Mouse (Mus musculus) MEL-GATA-1-ER (cell line): ENCODE results near the gene Hoxa11.

Source experiments
- DNase-seq: peaks from one replicate; pipeline ENCODE4 v3.0.0-alpha.2; 2012; ENCODE audit warnings: low read depth; ENCODE audit errors: extremely low read depth

Hoxa11 gene

DNA sequence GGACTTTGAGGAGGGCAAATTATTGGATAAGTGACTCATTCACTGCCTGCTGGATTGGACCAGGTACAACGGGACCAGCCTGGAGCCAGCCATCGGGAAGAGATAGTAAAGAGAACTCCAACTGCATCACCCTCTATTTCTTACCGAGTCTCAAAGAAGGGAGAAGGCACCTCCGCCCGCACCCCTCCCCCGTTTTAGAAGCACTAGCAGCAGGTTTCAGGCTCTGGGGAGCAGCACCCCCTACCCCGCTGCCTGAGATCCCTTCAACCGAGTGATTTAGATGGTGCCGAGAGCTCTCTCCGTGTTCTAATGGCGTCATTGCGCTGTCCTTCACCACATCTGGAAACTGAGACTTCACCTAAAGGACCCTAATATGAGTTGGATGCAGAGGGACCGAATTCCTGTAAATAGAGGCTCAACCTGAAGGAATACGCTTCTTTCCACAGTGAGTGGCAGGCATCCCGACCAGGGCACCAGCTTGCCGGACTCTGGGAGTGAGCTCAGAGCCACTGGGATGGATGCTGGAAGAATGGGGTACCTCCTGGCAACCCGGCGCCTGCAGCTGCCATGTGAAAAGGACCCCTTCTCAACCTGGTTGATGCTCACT is 19.8 kb upstream of the Hoxa11 start:
- no peak for DNase-seq

DNA sequence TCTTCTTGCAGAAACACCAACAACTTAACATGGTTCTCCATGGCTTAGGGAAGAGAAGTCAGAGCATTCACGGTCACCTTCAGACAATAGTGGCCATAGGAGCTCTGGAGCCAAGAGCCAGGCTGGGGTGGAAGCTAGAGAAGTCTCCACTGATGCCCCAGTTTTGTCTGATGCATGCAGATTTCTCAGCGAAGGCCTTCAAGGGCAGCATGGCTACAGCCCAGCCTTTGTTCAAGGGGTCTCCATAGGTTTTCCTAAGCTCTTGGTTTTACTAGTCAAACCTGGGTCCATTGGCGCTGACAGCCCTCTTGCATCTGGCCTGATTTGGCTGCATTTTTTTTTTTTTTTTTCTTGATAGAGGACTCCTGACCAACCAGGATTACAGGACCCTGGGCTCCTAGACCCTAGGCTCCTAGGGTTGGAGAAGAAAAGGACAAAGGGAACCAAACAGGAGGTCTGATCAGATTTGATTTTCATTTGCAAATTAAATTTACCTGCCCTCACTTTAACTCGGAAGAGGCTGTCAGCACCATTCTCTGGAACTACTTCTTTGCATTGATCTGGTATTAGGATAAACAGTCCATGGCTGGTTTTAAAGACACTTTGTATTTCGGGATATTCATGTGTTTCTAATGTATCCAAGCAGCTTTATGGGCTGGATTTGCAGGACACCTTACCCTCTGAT is 18.6 kb upstream of the Hoxa11 start:
- no peak for DNase-seq

DNA sequence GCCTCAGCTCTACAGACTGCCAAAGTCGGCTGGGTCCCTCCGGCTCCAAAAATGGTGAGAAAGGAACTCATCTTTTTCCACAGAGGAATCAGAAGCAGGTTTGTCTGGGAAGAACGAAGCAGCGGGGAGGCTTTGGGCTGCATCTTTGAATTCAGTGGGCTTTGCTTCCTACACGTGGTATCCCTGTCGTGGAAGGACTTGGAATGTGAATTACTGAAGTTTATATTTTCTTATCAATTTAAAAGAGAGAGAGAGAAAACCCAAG is 17.6 kb upstream of the Hoxa11 start:
- DNase-seq = no peak

DNA sequence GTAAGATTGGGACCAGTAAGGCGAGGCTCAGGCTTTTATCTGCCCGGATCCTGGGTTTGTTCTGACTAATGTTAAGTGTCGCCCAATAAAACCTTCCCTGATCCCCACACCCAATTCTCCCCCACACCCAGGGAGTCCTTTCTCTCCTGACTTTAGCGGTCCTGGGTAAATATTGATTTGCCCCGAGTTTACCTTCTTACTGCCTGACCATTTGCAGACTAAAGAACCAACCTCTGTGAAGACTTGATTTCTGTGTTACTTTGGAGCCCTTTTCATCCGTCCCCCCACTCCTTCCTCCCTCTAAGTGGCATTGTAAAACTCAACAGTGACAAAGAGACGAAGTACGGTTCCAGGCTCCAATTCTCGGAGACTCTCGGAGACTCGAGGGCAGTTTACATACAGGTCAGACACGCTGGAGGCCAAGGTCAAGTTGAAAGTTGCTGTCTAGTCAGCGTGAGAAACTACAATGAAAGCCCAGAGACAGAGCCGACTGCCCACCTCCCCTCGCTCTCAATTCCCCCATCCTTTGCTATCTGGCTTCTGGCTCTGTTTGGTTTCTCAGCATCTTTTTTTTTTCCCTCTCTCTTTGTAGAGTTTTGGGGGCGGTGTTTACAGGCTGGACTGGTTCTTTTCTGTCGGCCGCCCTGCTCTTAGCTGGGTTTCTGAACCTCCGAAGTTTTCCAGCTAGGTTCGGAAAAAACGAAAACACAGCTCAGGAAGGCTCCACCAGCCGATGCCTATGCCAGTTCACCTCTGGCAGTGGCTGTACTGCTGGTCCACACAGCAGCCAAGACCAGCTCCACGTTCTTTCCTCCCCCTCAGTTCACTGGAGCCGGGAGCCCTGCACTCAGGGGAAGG is 17.1 kb upstream of the Hoxa11 start:
- DNase-seq = no peak

DNA sequence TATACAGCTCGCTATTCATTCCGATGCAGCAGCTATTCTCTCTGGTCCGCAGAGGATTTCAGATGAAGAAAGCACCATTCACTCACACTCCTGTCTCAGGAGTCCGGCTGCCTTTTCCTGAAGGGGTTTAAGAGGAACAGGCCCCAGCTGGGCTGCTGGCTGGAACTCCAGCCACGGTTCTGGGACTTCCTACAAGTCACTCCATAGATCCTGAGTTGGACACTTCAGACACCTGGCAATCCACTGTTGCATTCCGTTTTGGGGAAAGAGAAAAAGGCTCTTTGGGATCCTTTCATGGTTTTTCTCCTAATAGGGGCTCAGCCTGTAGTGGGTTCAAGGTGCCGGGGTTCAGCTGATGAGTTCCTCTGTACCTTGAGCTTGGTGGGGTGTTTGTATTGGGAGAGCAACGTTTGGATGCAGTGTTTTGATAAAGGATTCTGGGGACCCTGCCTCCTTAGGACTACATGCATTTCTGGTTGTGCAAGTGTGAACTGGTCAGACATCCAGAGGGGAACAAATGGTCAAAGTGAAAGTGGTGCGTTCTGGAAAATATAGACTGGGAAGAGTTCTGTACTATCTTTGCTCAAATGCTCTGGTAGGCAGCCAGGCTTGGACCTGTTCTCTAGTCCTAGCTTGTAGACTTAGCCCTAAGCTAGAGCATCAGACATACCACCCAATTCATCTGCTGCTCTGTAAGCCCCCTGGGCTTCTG is 16.3 kb upstream of the Hoxa11 start:
- DNase-seq = no peak

DNA sequence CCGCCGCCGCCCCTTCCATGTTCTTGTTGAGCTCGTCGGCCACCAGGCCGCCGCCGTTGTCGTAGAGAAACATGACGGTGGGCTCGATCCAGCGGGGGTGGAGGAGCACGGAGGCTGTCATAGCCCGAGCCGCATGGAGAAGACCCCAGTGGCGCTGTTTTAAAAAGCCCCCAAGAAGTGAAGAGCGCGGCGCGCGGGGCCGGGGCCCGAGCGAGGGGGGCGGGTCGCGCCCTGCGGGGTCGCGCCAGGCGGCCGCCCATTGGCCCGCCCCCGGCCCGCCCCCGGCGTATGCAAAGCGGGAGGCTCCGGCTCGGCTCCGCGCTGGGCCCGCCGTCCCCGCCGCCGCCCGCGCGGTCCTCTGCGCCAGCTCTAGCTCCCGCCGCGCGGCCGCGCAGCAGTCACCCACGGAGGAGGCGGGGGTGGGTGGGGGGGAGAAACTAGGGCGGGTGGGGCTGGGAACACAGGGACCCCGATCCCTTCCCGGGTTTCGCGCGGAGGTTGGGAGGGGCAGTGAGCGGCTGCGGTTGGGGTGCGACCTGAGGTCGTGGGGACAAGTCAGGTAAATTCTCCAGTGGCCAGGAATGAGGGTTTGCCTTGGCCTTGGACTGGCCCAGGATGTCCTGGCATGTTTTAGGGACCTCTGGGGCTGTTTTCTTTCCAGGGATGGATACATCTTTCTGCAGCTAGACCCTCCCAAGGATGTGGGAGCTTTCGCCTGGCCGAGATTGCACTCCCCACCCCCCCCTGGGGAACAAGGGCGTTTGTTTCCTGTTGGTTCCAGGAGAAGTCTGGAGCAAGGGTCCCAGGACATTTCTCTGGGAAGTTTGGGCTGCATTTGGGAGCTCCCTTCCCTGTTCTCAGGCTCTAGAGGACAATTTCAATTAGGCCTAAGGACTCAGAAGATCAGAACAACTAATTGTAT is 15.3 kb upstream of the Hoxa11 start, which contains the start of gene Hoxa13:
Hoxa13 (minus strand) TSS at position 227 of the 922 bp plus-strand sequence.
- DNase-seq = no peak

DNA sequence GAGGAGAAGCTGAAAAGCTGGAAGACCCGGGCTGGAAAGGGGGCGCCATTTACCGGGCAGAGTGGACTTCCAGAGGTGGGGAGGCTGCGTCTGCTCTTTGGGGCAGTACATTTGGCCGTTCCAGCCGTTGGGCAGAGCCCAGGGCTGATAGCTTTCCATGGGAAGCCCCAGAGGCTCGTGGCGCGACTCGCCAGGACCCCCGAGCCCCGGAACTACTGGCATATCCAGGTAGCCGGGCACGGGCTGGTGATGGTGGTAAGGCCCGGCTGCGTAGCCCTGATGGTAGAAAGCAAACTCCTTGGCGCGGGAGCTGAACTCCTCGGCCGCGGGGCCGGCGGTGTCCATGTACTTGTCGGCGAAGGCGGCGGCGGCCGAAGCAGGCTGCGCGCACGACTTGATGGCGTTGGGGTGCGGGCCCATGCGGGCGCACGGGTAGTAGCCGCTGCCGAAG is 14.2 kb upstream of the Hoxa11 start:
- no peak for DNase-seq

DNA sequence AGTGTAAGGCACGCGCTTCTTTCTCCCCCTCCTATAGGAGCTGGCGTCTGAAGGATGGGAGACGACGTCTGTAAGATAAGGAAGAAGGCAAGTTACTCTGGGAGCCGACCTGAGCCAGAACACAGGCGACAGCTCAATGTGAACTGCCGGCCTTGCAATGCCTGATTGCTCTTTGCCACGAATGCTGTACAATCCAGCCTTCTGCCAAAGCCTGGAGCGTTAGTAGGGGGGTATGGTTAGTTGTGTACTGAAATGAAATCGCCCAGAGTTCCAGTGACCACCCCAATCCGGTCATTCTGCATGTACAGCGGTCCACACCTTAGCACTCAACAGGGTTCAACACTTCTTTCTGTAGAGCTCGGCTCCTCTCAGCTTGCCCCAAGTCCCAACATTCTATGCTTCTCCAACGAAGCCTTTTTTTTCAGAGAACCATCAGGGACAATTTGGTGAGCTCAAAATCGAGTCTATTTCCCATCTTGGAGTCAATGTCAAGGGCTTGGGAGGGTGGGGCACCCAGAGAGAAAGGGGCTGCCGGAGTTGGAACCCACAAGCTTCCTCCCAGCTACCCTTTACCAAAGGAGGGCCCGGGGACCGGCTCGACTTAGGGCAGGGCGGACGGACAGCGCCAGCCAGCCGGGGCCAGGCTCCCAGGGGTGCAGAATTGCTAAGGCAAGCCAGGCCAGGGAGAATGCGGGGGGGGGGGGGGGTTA is 13.6 kb upstream of the Hoxa11 start:
- no peak for DNase-seq

DNA sequence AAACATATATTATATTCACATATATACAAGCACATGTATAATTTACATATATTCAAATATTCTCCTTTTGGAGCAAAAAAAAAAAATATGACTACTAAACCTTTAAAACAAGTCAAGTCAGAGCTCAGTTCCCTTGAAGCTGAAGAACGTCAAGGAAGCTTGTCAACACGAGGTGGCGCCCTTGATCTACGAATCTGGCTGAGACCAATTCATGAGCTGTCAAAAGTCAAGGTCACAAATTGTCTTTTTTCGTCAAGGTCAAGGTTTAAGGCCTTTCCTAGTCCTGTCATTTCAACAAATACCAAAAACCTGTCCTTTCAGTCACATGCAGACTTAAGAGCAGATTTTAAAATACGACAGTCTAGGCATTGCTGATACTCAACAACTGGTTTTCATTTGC is 11.3 kb upstream of the Hoxa11 start:
- DNase-seq = peak; percentile 23

DNA sequence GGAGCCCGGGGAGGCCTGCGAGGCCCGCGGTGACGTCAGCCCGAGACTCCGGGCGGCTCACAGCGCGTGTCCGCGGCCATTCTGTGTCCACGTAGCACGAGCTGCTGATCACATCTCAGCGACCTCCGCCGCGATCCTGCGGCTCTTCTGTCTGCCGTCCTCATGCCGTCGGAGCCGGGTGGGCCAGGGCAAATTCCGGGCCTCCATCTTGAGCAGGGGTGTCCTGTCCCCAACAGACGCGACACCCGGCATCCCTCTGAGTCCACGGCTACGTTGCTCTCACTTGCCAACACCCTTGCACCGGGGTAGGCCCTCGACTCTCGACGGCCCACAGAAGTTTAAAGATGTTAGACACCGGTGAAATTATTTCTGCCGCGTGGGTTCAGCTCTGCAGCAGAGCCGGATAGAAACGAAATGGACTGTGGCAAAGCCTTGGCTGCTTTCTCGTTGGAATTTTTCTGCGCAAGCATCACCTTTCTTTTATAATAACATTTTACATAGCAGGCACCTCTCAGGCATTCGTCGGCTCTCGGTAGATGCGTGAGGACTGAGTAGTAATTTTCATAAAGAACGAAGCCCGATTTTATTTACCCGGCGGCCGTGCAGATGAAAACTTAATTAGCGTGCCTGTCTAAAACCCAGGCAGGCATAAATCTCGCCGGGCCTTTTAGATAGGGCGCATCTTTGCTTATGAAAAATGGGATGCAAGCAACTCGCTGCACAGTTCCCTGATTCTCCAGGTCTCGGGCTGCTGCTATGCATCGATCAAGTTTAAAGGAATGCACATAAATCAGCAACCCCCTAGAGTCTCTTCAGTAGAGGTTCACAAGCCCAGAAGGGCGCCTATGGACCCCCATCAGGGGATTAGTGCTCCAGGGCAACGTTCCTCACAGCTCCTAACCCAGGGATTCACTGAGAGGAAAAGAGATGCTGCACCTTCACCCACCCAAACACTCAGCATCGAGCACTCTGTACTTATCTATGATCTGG is 8.2 kb upstream of the Hoxa11 start:
- no peak for DNase-seq

DNA sequence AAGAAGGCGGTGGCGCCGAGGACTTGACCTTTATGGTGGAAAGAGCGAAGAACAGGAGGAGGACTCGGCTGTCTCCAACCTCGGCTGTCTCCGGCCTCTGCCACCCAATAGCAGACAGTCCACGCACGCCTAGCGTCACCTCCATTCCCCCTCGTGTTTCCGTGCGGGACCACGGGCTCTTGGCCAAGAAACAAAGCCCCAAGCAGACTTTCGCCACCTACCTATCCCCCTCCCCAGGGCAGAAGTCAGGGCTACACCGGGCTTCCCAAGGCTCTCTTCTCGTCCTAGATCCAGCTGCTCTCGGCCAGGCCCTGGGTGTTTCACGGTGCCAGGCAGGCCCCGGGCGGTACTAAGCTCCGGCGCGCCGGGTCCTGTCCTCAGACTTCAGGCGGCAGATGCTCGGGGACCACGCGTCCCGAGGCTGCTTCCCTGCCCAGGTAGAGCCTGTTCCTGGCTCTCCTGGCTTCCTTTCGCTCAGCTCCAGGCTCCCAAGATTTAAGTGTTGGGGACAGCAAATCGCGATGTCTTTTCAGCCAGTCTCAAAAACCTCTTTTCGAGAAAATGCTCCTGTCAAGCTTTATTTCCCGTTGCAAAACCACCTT is 7.3 kb upstream of the Hoxa11 start:
- DNase-seq = no peak

DNA sequence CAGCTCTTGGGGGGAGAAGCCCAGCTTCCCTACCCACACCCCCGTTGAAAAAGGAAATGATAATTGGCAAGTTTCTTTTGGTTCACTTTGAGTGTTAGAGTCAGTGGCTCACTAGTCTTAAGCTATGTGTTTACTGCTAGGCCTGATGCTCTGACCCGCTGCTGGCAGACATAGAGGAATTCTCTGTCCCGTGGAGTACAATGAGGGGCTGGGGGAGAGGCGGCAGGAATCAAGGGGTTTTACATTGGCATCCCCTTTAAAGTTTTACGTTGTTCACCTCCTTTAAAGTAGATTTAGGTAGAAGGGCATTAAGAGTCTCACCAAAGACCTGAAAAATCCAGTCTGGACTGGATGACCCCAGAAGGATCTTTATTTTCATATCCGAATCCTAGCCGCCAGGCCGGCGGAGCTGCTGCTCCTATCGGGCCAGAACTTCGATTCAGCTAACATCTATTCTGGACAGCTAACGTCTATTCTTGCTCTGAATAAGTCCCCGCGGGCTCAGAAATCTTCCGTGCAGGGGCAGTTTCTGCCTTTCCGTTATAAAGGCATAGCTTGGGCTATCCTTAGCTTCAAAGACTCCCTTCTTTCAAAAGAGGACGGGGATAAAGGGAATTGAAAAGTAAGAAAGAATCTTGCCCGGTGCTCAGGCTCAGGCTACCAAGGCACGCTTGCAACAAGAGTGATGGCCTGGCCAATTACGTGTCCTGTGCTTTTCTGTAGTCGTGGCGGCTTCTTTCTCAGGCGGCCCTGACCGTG is 6.6 kb upstream of the Hoxa11 start:
- no peak for DNase-seq

DNA sequence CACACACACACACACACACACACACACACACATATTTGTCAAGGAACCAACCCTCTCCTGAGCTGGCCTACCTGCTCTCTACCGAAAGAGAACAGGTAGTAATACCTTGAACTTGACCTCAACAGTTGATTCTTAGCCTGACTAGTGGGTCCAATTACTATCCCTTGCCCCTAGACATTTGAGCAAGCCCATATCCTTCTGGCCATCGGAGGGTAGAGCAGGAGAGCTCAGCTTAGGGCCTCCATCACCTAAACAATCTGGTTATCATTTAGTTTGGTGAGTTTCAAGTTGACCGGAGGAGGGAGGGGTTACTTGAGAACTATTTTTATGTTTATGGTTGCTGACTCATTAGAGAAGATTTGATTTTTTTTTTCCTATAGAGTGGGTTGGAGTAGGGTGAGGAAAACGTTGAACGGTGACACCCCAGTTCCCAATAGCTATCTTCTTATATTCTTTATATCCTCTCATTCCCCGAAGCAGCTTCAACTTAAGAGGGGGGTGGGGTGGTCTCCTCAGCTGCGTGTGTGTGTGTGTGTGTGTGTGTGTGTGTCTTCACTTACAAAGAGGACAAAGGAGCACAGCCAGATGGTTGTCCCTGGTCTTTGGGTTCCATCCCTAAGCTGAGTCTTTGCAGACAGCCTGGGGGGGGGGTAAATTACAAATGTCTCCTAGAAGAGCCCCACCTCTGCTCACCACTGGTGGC is 5.7 kb upstream of the Hoxa11 start:
- no peak for DNase-seq

DNA sequence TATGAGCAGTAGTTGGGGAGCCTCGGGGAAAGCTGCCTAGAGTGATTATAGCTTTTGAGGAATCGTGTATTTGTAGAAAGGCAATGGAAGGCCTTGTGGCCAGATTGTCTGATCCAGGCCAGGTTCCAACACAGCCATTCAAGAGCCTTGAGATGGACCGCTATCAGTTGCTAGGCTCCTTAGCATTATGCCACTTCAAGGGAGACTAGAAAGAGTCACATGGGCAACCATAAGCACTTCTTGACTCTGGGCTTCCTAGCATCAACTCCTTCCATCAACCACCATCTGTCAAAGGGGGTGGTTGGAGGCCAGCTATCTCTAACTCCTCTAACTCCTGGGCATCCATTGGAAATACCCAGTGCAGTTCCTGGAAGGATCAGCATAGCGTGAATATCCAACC is 4.2 kb upstream of the Hoxa11 start:
- no peak for DNase-seq

DNA sequence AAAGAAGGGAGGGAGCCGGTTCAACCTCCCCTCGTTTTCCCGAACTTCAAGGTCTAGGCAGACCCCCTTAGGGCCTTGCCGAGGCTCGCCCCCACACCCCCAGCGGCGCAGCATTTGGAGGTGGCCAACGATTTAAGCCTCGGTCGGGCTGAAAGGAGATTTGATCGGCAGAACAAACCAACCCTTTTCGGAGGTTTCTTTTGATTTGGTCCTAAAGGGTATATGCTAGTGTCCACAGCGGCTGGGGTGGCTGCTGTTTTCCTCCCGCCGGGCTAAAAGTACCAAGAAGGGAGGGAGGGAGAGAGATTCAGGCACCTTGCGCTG is 3.8 kb upstream of the Hoxa11 start:
- no peak for DNase-seq

DNA sequence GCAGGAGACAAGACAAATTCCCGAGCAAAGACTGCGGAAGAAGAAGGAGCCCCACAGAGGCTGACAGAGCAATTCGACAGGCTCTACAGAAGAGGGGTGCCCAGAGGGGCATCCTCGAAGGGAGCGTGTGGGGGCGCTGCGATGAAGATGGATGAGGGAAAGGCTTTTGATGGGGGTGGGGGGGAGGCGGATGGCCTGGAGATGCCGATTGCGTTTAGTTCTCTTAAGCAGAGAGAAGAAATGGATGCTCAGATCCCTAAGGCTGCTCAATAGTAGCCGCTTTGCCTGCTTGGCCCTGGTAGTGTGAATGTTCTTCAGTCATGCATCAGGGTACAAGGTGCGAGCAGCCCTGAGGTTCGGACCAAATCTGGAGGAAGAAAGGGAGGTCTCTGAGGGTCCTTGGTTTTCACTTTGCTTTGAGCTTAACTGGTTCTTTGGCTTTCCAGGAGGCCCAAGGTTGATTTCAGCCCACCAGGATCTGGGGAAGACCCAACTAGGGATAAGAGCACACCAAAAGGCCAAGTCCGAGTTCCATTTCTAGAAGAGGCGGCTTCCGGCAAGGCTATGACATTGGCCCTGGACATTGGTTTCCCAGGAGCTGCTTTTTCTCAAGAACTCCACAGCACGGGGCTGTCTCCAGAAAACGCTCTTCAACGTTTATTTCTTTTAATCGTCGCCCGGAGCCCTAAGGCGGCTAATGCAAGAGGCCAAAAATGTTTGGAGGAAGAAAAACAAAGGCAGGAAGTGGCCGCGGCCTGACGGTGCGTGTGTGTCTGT is 3.2 kb upstream of the Hoxa11 start:
- no peak for DNase-seq
